Mouse (Mus musculus) liver, embryonic 15.5 days (tissue): ENCODE results near the gene Maml3. TPM values are rescaled to one million over a fixed set of nuclear protein-coding genes. Genes with fewer than 3 reads are reported as not detected.

Experiments
- ATAC-seq: fragments of 200-750 bp; cut with Nextera tagmentation; 2 replicates; pipeline ENCODE4 v1.8.0; 2017; ENCODE audit warnings: moderate number of reproducible peaks, mild to moderate bottlenecking, moderate library complexity; ENCODE audit not compliant: insufficient read depth
- H3K27ac ChIP-seq: fragments of 300-500 bp; sonication (generic); replicated peaks from 2 replicates; pipeline ENCODE4 v1.5.1; 2015; ENCODE audit warnings: mild to moderate bottlenecking, inconsistent platforms
- H3K27me3 ChIP-seq: fragments of 300-500 bp; sonication (generic); 2 replicates; pipeline ENCODE4 v1.6.1; 2015; ENCODE audit warnings: mild to moderate bottlenecking, inconsistent platforms
- H3K36me3 ChIP-seq: fragments of 300-500 bp; sonication (generic); replicated peaks from 2 replicates; pipeline ENCODE4 v1.6.1; 2015; ENCODE audit warnings: moderate library complexity, mild to moderate bottlenecking, inconsistent platforms
- H3K4me1 ChIP-seq: fragments of 300-500 bp; sonication (generic); replicated peaks from 2 replicates; pipeline ENCODE4 v1.6.1; 2015; ENCODE audit warnings: inconsistent platforms
- H3K4me2 ChIP-seq: fragments of 300-500 bp; sonication (generic); 2 replicates; pipeline ENCODE4 v1.6.1; 2015; ENCODE audit warnings: moderate library complexity, mild to moderate bottlenecking, inconsistent platforms
- H3K4me3 ChIP-seq: fragments of 300-500 bp; sonication (generic); replicated peaks from 2 replicates; pipeline ENCODE4 v1.5.1; 2015; ENCODE audit warnings: mild to moderate bottlenecking, inconsistent platforms
- H3K9ac ChIP-seq: fragments of 300-500 bp; sonication (generic); 2 replicates; pipeline ENCODE4 v1.6.1; 2015; ENCODE audit warnings: moderate library complexity, mild to moderate bottlenecking, inconsistent platforms
- H3K9me3 ChIP-seq: fragments of 300-500 bp; sonication (generic); replicated peaks from 2 replicates; pipeline ENCODE4 v1.6.1; 2016; ENCODE audit warnings: inconsistent platforms
- WGBS: fragments of 180-500 bp; shearing (Covaris S2); methylation state at CpG from one replicate; pipeline ENCODE4 v1.1.7; 2015; ENCODE audit warnings: mixed read lengths; ENCODE audit not compliant: insufficient replicate concordance; 5-methylcytosine and 5-hydroxymethylcytosine counted together
- polyA plus RNA-seq: library from polyadenylated mRNA; unstranded; fragments of >200 nt; fragmentation: Nextera tagmentation; extraction: Ambion mirVana; gene quantifications from 2 replicates; pipeline ENCODE4 v1.2.1, GENCODE M21; 2015

Maml3 gene
- polyA plus RNA-seq, 1 experiment from 2014 or later, result 0.73 TPM

- H3K36me3 ChIP-seq, result no peaks in the 10 kb centered on the region
- ATAC-seq, result no peak
- no peaks in the 10 kb centered on the region for H3K27me3 ChIP-seq
- no peaks in the 10 kb centered on the region for H3K9me3 ChIP-seq
- 72% methylated on average over 9 of the region's 9 CpGs for WGBS
- H3K9ac ChIP-seq, result no peak overlapping the region
- no peak overlapping the region for H3K27ac ChIP-seq
- H3K4me1 ChIP-seq, result no peaks in the 10 kb centered on the region
- no peak overlapping the region for H3K4me2 ChIP-seq
- no peak overlapping the region for H3K4me3 ChIP-seq
Observed at GRCm38 (mm10) chr3:51952267-51952666, 152.6 kb downstream of the Maml3 start.

GRCm38 (mm10) chr3:51949651-51950050, 155.2 kb downstream of the Maml3 start:
- ATAC-seq, result no peak
- H3K27me3 ChIP-seq, result no peaks in the 10 kb centered on the region
- no peaks in the 10 kb centered on the region for H3K36me3 ChIP-seq
- no peak overlapping the region for H3K4me3 ChIP-seq
- no peaks in the 10 kb centered on the region for H3K4me1 ChIP-seq
- WGBS, result 72% methylated on average over 8 of the region's 8 CpGs
- H3K9ac ChIP-seq, result no peak overlapping the region
- H3K27ac ChIP-seq, result no peak overlapping the region
- H3K4me2 ChIP-seq, result no peak overlapping the region
- H3K9me3 ChIP-seq, result no peaks in the 10 kb centered on the region

- no peak for ATAC-seq
- Histone ChIP-seq H3K9me3 (no peaks in the 10 kb centered on the region), H3K27me3 (no peaks in the 10 kb centered on the region), H3K4me2 (no peak overlapping the region), H3K36me3 (no peaks in the 10 kb centered on the region), H3K9ac (no peak overlapping the region), H3K27ac (no peak overlapping the region), H3K4me3 (no peak overlapping the region), H3K4me1 (no peaks in the 10 kb centered on the region)
- WGBS, result 37% methylated on average over 3 of the region's 3 CpGs
Observed at GRCm38 (mm10) chr3:51947168-51947567, 157.7 kb downstream of the Maml3 start.

GRCm38 (mm10) chr3:51943642-51944041, 161.2 kb downstream of the Maml3 start:
- H3K4me2 ChIP-seq, result no peak overlapping the region
- H3K4me3 ChIP-seq, result no peak overlapping the region
- no peaks in the 10 kb centered on the region for H3K9me3 ChIP-seq
- no peak overlapping the region for H3K9ac ChIP-seq
- no peaks in the 10 kb centered on the region for H3K36me3 ChIP-seq
- no peaks in the 10 kb centered on the region for H3K27me3 ChIP-seq
- H3K27ac ChIP-seq, result no peak overlapping the region
- no peaks in the 10 kb centered on the region for H3K4me1 ChIP-seq
- ATAC-seq, result no peak
- WGBS, result 72% methylated on average over 8 of the region's 8 CpGs

- no peak overlapping the region for H3K4me2 ChIP-seq
- 61% methylated on average over 8 of the region's 8 CpGs for WGBS
Observed at GRCm38 (mm10) chr3:51941781-51942180, 163.1 kb downstream of the Maml3 start.

GRCm38 (mm10) chr3:51939864-51940263, 165.0 kb downstream of the Maml3 start:
- no peak overlapping the region for H3K9ac ChIP-seq
- 81% methylated on average over 7 of the region's 7 CpGs for WGBS
- H3K27ac ChIP-seq, result no peak overlapping the region
- H3K36me3 ChIP-seq, result no peaks in the 10 kb centered on the region
- no peak overlapping the region for H3K4me3 ChIP-seq
- H3K4me2 ChIP-seq, result no peak overlapping the region
- ATAC-seq, result no peak
- no peaks in the 10 kb centered on the region for H3K9me3 ChIP-seq
- H3K4me1 ChIP-seq, result no peaks in the 10 kb centered on the region
- no peaks in the 10 kb centered on the region for H3K27me3 ChIP-seq

More at GRCm38 (mm10) chr3:51941781-51942180, 163.1 kb downstream of the Maml3 start:
- Histone ChIP-seq H3K4me3 (no peak overlapping the region), H3K9me3 (no peaks in the 10 kb centered on the region), H3K27me3 (no peaks in the 10 kb centered on the region), H3K36me3 (no peaks in the 10 kb centered on the region), H3K4me1 (no peaks in the 10 kb centered on the region), H3K9ac (no peak overlapping the region), H3K27ac (no peak overlapping the region)
- ATAC-seq, result no peak

GRCm38 (mm10) chr3:51939054-51939453, 165.8 kb downstream of the Maml3 start:
- ATAC-seq, result no peak
- Histone ChIP-seq H3K4me2 (no peak overlapping the region), H3K36me3 (no peaks in the 10 kb centered on the region), H3K4me1 (no peaks in the 10 kb centered on the region), H3K27me3 (no peaks in the 10 kb centered on the region), H3K27ac (no peak overlapping the region), H3K9me3 (no peaks in the 10 kb centered on the region), H3K9ac (no peak overlapping the region), H3K4me3 (no peak overlapping the region)
- 28% methylated on average over 5 of the region's 5 CpGs for WGBS

GRCm38 (mm10) chr3:51937176-51937575, 167.7 kb downstream of the Maml3 start:
- no peaks in the 10 kb centered on the region for H3K36me3 ChIP-seq
- H3K4me2 ChIP-seq, result no peak overlapping the region
- no peaks in the 10 kb centered on the region for H3K9me3 ChIP-seq
- 76% methylated on average over 5 of the region's 5 CpGs for WGBS
- no peak overlapping the region for H3K27ac ChIP-seq
- H3K4me3 ChIP-seq, result no peak overlapping the region
- ATAC-seq, result no peak
- no peak overlapping the region for H3K9ac ChIP-seq
- H3K4me1 ChIP-seq, result no peaks in the 10 kb centered on the region
- no peaks in the 10 kb centered on the region for H3K27me3 ChIP-seq

- Histone ChIP-seq H3K4me1 (no peaks in the 10 kb centered on the region), H3K27ac (no peak overlapping the region), H3K27me3 (no peaks in the 10 kb centered on the region), H3K4me3 (no peak overlapping the region), H3K4me2 (no peak overlapping the region), H3K36me3 (no peaks in the 10 kb centered on the region), H3K9me3 (no peaks in the 10 kb centered on the region), H3K9ac (no peak overlapping the region)
- ATAC-seq, result no peak
- WGBS, result 69% methylated on average over 13 of the region's 13 CpGs
Observed at GRCm38 (mm10) chr3:51934531-51935485, 170.1 kb downstream of the Maml3 start.

GRCm38 (mm10) chr3:51928188-51928587, 176.7 kb downstream of the Maml3 start:
- H3K27me3 ChIP-seq, result no peaks in the 10 kb centered on the region
- H3K9ac ChIP-seq, result no peak overlapping the region
- H3K27ac ChIP-seq, result no peak overlapping the region
- 83% methylated on average over 14 of the region's 14 CpGs for WGBS
- ATAC-seq, result no peak
- no peaks in the 10 kb centered on the region for H3K4me1 ChIP-seq
- H3K36me3 ChIP-seq, result no peaks in the 10 kb centered on the region
- H3K9me3 ChIP-seq, result no peaks in the 10 kb centered on the region
- H3K4me2 ChIP-seq, result no peak overlapping the region
- no peak overlapping the region for H3K4me3 ChIP-seq

GRCm38 (mm10) chr3:51927591-51927990, 177.3 kb downstream of the Maml3 start:
- Histone ChIP-seq H3K9ac (no peak overlapping the region), H3K4me1 (no peaks in the 10 kb centered on the region), H3K4me3 (no peak overlapping the region), H3K9me3 (no peaks in the 10 kb centered on the region), H3K27ac (no peak overlapping the region), H3K4me2 (no peak overlapping the region), H3K36me3 (no peaks in the 10 kb centered on the region), H3K27me3 (no peaks in the 10 kb centered on the region)
- ATAC-seq, result no peak
- whole genome bisulfite sequencing, result 75% methylated on average over 7 of the region's 7 CpGs
